Mouse (Mus musculus): ENCODE measurements around the gene Cd46. TPM values are rescaled to one million over a fixed set of nuclear protein-coding genes. Genes with fewer than 3 reads are reported as not detected.

Gene Cd46
- polyA plus RNA-seq, 1 experiment: 0.91 TPM

DNA sequence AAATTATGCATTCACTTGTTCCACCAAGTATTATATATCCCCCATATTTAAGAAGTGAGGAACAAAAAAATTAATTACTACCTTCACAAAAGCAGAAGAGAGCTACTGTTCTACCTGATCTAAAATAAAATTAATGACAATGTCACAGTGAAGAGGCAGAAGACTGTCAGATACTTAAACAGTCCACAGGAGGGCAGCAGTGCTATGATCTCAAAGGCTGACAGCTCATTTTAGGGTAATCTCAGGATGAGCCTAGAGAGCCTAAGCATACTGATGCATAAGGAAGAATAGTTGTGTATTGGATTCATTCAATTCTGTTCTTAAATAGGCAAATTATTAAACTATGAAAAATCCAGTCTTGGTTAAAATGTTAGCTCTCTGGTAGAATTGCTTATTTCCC lies 51.6 kb downstream of the Cd46 start:
- Histone ChIP-seq H3K4me3 (ENCODE audit: low read depth, low read length) (no peak overlapping the region), H3K4me1 (ENCODE audit: control insufficient read depth, insufficient read depth, low read length) (no peaks in the 10 kb centered on the region), H3K9ac (ENCODE audit: low read depth, poor library complexity, severe bottlenecking) (no peak overlapping the region), H3K9me3 (replicated peaks; ENCODE audit: control insufficient read depth, insufficient read depth, low read length, poor library complexity, severe bottlenecking) (no peaks in the 10 kb centered on the region), H3K36me3 (ENCODE audit: control insufficient read depth, insufficient read depth, low read length, poor library complexity, severe bottlenecking) (no peaks in the 10 kb centered on the region), H3K27ac (ENCODE audit: insufficient read depth, low read length) (no peak overlapping the region), H3K27me3 (ENCODE audit: control insufficient read depth, insufficient read depth, low read length, poor library complexity, severe bottlenecking) (no peaks in the 10 kb centered on the region)
- TF ChIP-seq POLR2A (IDR thresholded peaks at IDR 0.05; ENCODE audit: insufficient read depth, low read length): no peak
- TF ChIP-seq CTCF (IDR thresholded peaks at IDR 0.05; ENCODE audit: low read depth, low read length): no peak
- TF ChIP-seq EP300 (IDR thresholded peaks at IDR 0.05; ENCODE audit: insufficient read depth, low read depth, low read length): no peak

DNA sequence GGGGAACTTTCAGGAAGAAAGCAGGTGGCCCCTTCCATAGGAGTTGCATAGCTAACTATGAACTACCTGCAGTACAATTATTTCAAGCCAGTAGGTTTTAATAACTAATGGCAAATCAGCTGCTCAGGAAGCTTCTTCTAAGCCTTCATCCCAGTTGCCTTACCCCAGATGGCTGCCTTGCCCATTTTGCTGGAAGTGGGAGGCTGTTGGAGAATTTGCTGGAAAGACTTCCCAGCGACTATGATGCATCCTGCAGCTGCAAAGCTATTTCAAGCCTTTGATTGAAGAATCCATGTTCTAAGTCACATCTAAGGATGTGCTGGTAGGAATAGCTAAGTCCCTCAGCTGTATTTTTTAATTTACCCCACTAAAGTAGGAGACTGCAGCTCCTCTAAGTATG lies 53.7 kb downstream of the Cd46 start:
- Histone ChIP-seq H3K4me1 (ENCODE audit: control insufficient read depth, insufficient read depth, low read length) (no peaks in the 10 kb centered on the region), H3K9me3 (replicated peaks; ENCODE audit: control insufficient read depth, insufficient read depth, low read length, poor library complexity, severe bottlenecking) (no peaks in the 10 kb centered on the region), H3K9ac (ENCODE audit: low read depth, poor library complexity, severe bottlenecking) (no peak overlapping the region), H3K27me3 (ENCODE audit: control insufficient read depth, insufficient read depth, low read length, poor library complexity, severe bottlenecking) (no peaks in the 10 kb centered on the region), H3K36me3 (ENCODE audit: control insufficient read depth, insufficient read depth, low read length, poor library complexity, severe bottlenecking) (no peaks in the 10 kb centered on the region), H3K27ac (ENCODE audit: insufficient read depth, low read length) (no peak overlapping the region), H3K4me3 (ENCODE audit: low read depth, low read length) (no peak overlapping the region)
- TF ChIP-seq POLR2A (IDR thresholded peaks at IDR 0.05; ENCODE audit: insufficient read depth, low read length): no peak
- TF ChIP-seq CTCF (IDR thresholded peaks at IDR 0.05; ENCODE audit: low read depth, low read length): no peak
- no peak for TF ChIP-seq EP300 (IDR thresholded peaks at IDR 0.05; ENCODE audit: insufficient read depth, low read depth, low read length)

DNA sequence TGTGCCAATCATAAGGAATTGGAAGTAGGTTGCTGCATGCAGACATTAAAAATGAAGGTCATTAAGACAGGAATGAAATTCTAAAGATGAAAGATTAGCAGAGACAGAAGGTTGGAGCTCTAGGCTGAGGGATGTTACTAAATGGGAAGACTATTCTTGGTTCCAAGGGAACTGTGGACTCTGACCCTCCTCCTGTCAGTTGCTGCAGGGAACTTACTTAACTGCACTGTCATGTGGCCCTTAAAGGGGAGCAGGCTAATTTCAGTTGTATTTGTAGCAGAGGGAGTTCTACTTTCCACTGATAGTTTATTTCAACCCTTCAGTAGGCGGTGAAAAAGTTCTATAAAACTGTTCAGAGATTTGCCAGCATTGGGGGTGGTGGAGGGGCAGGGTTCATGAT lies 54.1 kb downstream of the Cd46 start:
- H3K27ac ChIP-seq (ENCODE audit: insufficient read depth, low read length): no peak overlapping the region
- H3K36me3 ChIP-seq (ENCODE audit: control insufficient read depth, insufficient read depth, low read length, poor library complexity, severe bottlenecking): no peaks in the 10 kb centered on the region
- no peaks in the 10 kb centered on the region for H3K4me1 ChIP-seq (ENCODE audit: control insufficient read depth, insufficient read depth, low read length)
- H3K9ac ChIP-seq (ENCODE audit: low read depth, poor library complexity, severe bottlenecking): no peak overlapping the region
- H3K4me3 ChIP-seq (ENCODE audit: low read depth, low read length): no peak overlapping the region
- TF ChIP-seq EP300 (IDR thresholded peaks at IDR 0.05; ENCODE audit: insufficient read depth, low read depth, low read length) (no peak), CTCF (IDR thresholded peaks at IDR 0.05; ENCODE audit: low read depth, low read length) (no peak), POLR2A (IDR thresholded peaks at IDR 0.05; ENCODE audit: insufficient read depth, low read length) (no peak)
- H3K27me3 ChIP-seq (ENCODE audit: control insufficient read depth, insufficient read depth, low read length, poor library complexity, severe bottlenecking): no peaks in the 10 kb centered on the region
- no peaks in the 10 kb centered on the region for H3K9me3 ChIP-seq (replicated peaks; ENCODE audit: control insufficient read depth, insufficient read depth, low read length, poor library complexity, severe bottlenecking)

DNA sequence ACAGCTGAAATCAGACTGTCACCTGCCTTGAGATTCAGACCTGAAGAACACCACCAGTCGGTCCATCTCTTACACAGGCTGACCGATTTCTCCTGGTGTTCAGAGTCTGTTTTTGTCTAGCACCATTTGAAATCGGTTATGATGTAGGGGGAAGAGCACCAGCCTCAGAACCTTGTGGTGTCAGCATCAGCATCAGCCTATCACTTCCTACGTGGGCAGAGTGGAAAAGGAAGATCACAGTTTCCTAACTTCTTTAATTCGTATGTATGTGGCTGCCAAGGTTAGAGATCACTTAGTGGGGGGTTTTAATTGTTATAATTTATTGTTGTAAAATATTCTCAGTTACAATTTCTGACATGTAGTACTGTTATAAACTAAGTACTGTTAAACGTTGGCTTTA lies 54.6 kb downstream of the Cd46 start:
- no peaks in the 10 kb centered on the region for H3K27me3 ChIP-seq (ENCODE audit: control insufficient read depth, insufficient read depth, low read length, poor library complexity, severe bottlenecking)
- H3K4me3 ChIP-seq (ENCODE audit: low read depth, low read length): no peak overlapping the region
- no peak for TF ChIP-seq EP300 (IDR thresholded peaks at IDR 0.05; ENCODE audit: insufficient read depth, low read depth, low read length)
- TF ChIP-seq CTCF (IDR thresholded peaks at IDR 0.05; ENCODE audit: low read depth, low read length): no peak
- no peak for TF ChIP-seq POLR2A (IDR thresholded peaks at IDR 0.05; ENCODE audit: insufficient read depth, low read length)
- H3K36me3 ChIP-seq (ENCODE audit: control insufficient read depth, insufficient read depth, low read length, poor library complexity, severe bottlenecking): no peaks in the 10 kb centered on the region
- H3K27ac ChIP-seq (ENCODE audit: insufficient read depth, low read length): no peak overlapping the region
- no peak overlapping the region for H3K9ac ChIP-seq (ENCODE audit: low read depth, poor library complexity, severe bottlenecking)
- H3K9me3 ChIP-seq (replicated peaks; ENCODE audit: control insufficient read depth, insufficient read depth, low read length, poor library complexity, severe bottlenecking): no peaks in the 10 kb centered on the region
- no peaks in the 10 kb centered on the region for H3K4me1 ChIP-seq (ENCODE audit: control insufficient read depth, insufficient read depth, low read length)

DNA sequence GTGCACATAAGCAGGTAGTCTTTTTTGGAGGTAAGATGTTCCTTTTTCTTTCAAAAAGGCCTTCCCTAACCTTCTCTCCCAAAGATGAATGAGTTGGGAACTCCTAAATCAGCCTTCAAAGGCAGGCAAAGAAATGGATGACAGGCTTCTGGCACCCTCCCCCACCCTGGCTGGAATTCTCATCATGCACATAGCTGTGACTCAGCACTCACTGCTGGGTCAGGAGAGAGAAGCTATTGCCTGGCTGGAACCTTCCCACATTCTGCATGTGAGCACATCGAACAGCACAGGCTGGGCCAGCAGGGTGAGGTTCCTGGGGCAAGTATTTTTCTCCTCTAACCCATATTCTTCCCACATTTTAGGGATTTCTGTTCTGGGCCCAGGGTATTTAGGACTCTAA lies 58.1 kb downstream of the Cd46 start:
- no peaks in the 10 kb centered on the region for H3K36me3 ChIP-seq (ENCODE audit: control insufficient read depth, insufficient read depth, low read length, poor library complexity, severe bottlenecking)
- no peaks in the 10 kb centered on the region; the same call in 1 of the 2 replicates for H3K27me3 ChIP-seq (ENCODE audit: control insufficient read depth, insufficient read depth, low read length, poor library complexity, severe bottlenecking)
- H3K4me1 ChIP-seq (ENCODE audit: control insufficient read depth, insufficient read depth, low read length): no peaks in the 10 kb centered on the region
- no peak for TF ChIP-seq CTCF (IDR thresholded peaks at IDR 0.05; ENCODE audit: low read depth, low read length)
- no peak for TF ChIP-seq POLR2A (IDR thresholded peaks at IDR 0.05; ENCODE audit: insufficient read depth, low read length)
- no peaks in the 10 kb centered on the region for H3K9me3 ChIP-seq (replicated peaks; ENCODE audit: control insufficient read depth, insufficient read depth, low read length, poor library complexity, severe bottlenecking)
- H3K4me3 ChIP-seq (ENCODE audit: low read depth, low read length): no peak overlapping the region
- no peak overlapping the region for H3K9ac ChIP-seq (ENCODE audit: low read depth, poor library complexity, severe bottlenecking)
- H3K27ac ChIP-seq (ENCODE audit: insufficient read depth, low read length): no peak overlapping the region

DNA sequence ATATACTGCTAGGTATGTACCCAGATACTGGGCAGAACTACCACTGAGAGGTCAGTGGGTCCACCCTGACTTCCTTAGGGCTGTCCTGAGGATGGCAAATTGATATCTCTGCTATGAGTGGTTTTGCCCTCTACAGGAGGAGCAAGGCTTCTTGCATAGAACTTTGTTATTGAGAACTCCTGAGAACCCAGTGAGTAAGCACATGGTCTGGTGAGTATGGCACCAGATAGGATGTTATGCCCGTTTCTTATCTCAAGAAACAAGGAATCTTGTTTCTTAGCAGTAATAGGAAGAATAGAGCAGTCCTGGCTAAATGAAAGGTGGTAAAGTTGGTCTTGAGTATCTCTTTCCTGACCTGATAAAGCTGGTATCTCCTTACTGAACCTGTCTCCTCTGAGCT lies 59.3 kb downstream of the Cd46 start:
- TF ChIP-seq CTCF (IDR thresholded peaks at IDR 0.05; ENCODE audit: low read depth, low read length) (no peak), EP300 (IDR thresholded peaks at IDR 0.05; ENCODE audit: insufficient read depth, low read depth, low read length) (no peak), POLR2A (IDR thresholded peaks at IDR 0.05; ENCODE audit: insufficient read depth, low read length) (no peak)

More for the DNA sequence above, 59.3 kb downstream of the Cd46 start:
- Histone ChIP-seq H3K27me3 (ENCODE audit: control insufficient read depth, insufficient read depth, low read length, poor library complexity, severe bottlenecking) (no peaks in the 10 kb centered on the region; the same call in 1 of the 2 replicates), H3K36me3 (ENCODE audit: control insufficient read depth, insufficient read depth, low read length, poor library complexity, severe bottlenecking) (no peaks in the 10 kb centered on the region), H3K27ac (ENCODE audit: insufficient read depth, low read length) (no peak overlapping the region), H3K9ac (ENCODE audit: low read depth, poor library complexity, severe bottlenecking) (no peak overlapping the region), H3K4me1 (ENCODE audit: control insufficient read depth, insufficient read depth, low read length) (no peaks in the 10 kb centered on the region), H3K4me3 (ENCODE audit: low read depth, low read length) (no peak overlapping the region), H3K9me3 (replicated peaks; ENCODE audit: control insufficient read depth, insufficient read depth, low read length, poor library complexity, severe bottlenecking) (no peaks in the 10 kb centered on the region)
